Mouse (Mus musculus) thymus, postnatal 36 days (tissue): ENCODE results near the gene Pprc1.

Experiments
- DNase-seq, 2 experiments: peaks; one replicate each; pipeline ENCODE4 v3.0.0; 2022; ENCODE audit warnings: mixed read lengths in 2 of 2

Pprc1 gene

DNA sequence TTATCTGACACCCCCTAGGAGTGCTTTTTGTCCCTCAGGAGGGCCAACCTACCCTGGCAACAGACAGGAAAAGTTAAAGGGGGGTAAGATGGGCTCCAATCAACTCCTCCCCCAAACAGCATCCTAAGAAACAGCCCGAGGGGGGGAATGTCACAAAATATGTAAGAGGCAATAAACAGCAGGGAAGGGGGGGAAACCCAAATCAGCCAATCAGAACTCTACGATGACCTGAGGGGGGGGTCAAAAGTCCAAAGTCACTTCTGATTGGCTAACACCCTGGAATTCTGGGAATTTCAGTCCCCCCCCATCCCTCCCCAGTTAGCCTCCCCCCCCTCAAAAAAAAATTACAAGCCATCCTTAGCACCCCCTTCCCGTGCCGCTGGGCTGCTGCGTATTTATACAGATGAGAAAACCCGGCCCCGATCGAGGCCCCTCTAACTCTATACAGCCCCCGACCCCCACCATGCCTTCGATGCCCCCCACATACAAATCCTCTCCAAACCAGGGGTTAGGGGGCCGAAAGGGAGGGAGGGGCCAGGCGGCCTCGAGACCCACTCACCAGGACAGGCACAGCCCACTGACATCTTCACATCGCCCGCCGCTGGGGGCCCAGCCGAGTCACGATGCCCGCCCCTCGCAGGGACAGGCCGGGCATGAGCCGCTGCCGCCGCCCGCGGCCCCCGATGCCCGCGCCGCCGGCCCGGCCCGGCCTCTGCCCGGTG is at the start of gene Pprc1:
TSS of gene Pprc1 (plus strand) at position 616 of the 722 bp plus-strand sequence.
- no peak for DNase-seq

DNA sequence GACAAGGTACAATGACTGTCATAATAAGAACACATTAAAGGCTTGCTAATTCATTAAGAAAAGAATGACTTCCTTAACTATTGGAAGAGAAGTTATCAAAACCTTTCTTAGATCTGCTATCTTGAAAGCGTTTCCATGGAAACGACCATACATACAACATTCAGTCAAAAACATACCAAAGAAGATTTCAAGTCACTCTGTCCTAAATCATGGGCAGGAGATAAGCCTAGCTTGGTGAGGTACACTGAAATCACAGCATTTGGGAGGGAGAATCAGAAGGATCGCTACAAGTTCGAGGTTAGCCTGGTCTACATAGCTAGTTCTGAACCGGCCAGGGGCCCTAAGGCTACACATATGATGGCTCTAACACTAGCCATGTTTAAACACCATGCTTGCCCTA is 47.3 kb upstream of the Pprc1 start:
- DNase-seq, result no peak

DNA sequence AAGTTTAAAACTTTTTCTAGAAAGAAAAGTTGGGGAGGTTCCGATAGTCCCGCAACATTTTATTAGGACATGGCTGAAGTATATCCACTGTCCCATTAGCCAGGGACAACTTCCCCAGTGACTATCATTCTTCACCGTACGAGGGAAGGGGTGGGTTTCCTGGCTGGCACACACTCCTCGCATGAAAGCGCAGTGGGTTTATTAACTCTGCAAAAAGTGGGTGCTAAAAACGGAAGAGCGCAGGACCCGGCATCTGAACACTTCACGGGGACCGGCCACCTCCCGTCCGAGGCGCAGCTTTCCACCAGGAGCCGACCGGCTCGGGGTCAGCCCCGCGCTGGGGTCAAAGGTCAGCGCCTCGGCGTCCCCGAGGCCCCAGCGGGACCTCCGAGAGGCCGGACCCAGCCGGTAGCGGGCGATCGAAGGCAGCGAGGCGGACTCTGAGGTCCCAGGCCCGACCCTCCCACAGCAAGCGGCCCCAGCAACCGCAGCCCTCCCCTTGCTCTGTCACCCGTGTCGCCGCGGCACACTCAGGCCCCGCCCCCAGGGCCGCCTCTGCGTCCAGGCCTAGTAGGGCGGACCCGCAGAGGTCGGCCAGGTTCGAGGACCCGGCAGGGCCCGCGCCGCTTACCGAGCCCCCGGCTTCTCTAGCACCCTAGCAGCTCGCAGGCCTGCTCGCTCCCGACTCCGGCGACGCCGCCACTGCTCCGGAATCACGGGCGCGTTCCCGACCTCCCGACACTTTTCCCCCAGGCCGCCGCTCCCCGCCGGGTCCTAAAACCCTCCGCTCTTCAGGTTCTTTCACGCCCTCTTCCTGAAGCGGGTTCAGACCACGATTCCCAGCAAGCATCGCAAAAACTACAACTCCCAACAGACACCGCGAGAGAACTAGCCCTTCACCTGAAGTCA is 46.6 kb upstream of the Pprc1 start, which contains the start of gene Armh3:
TSS of gene Armh3 (minus strand) at position 704 of the 909 bp plus-strand sequence.
- DNase-seq, result peak; percentile 92 to 93

DNA sequence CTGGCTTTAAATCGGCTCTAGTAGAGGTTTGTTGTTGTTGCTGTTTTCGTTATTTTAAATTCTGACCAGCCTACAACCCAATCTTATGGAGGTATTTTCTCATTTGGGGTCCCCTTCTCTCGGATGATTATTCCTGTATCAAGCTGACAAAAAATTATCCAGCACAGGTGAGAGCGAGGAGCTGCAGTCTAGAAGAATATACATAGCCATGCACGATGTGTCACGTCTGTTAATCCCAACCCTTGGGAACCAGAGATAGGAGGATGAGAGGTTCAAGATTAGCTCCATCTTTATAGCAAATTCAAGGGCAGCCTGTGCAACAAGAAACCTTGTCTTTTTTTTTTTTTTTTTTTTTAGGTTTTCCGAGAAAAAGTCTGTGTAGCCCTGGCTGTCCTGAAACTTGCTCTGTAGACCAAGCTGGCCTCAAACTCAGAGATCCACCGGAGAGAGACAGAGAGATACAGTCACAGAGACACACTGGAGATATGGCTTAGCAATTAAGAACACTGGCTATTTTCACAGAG is 45.9 kb upstream of the Pprc1 start:
- DNase-seq, result no peak

DNA sequence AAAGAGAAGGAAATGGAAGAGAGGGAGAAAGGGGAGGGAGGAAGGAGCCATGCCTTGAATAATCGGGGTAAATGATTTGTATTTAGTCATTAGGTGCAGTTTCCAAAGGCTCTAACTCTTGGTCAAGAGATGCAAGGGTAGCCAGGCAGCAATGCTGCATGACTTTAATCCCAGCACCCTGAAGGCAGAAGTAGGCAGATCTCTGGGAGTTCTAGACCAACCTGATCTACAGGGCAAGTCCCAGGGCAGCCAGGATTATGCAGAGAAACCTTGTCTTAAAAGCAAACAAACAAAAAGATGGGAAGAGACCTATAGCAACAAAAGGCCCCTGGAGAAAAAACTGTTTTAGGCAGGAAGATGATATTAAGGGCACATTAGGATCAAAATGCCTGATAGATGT is 45.3 kb upstream of the Pprc1 start:
- DNase-seq, result no peak

DNA sequence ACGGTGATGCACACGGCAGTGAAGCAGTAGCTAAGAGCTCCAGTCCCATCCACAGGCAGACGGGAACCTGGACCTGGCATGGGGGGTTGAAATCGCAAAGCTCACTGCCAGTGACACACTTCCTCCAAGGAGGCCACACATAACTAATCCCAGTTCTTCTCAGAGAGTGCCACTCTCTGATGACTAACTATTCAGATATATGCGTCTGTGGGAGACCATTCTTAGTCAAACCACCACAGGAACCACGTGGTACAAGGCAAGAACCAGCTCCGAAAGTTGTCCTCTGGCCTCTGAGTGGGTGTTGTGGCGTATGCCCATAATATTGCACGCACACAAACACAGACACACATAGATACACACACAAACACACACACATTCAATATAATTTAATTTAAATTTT is 42.4 kb upstream of the Pprc1 start:
- no peak for DNase-seq

DNA sequence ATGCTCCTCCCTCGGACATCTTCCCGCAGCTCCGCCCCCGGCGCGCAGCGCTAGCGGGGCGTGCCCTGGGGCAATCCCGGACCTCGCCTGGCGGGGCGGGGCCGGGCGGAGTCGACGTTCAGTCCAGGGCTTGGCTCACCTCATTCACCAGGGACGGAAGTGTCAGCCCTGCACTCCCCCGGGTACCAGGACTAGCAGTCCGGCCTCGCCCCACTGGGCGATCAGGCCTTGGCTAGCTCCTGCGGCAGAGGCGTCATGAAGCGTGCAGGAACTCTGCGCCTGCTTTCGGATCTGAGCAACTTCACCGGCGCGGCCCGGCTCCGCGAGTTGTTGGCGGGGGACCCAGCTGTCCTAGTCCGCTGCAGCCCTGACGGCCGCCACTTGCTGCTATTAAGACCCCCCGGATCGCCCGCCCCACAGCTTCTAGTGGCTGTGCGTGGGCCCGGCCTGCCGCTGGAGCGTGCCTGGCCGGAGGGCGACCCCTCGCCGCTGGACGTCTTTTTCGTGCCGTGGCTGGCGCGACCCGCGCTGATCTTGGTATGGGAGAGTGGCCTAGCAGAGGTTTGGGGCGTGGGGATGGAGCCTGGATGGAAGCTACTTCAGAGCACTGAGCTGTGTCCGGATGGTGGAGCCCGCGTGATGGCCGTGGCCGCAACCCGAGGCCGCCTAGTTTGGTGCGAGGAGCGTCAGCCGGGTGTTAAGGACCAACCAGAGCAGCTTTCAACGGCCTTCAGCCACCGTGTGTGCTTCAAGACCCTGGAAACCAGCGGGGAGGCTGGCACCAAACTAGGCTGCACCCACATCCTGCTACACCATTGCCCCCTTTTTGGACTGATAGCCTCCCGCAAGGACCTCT is 41.1 kb upstream of the Pprc1 start, which contains the start of gene Hps6:
TSS of gene Hps6 (plus strand) at position 138 of the 856 bp plus-strand sequence.
- peak; percentile 84 to 88 for DNase-seq

DNA sequence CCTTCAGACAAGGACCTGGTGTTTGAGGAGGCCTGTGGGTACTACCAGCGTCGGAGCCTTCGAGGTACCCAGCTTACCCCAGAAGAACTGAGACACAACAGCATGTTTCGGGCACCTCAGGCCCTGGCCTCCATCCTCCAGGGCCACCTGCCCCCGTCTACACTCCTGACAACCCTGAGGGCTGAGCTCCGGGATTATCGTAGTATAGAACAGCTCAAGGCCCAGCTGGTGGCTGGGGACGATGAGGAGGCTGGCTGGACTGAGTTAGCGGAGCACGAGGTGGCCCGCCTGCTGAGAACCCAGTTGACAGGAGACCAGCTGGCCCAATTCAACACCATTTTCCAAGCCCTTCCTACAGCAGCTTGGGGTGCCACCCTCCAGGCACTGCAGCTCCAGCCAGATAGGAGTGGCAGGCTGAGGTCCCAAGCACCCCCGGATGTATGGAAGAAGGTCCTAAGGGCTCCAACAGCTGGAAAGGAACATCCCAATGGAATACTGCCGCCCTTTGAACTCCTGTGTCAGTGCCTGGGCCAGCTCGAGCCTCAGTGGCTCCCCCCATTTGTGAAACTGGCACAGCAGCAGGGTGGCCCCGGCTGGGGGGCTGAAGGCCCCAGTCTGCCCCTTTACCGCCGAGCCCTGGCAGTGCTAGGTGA is 39.7 kb upstream of the Pprc1 start:
- DNase-seq, result peak in 1 of 2 experiments; percentile 11

DNA sequence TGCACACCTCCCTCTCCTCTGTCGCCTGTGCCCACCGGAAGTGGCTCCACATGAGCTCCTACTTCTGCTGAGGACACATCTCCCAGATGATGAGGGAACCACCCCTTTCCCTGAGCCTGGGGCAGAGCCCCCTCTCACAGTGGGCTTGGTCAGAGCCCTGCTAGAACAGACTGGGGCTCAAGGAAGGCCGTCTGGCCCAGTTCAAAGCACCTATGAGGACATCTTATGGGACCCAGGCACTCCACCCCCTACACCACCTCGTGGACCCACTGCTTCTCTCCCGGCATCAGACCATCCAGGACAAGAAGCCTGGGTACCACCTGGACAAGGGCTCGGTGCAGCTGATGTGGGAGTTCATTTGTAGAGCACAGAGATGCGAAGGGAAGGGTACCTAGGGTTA is 39.0 kb upstream of the Pprc1 start:
- DNase-seq, result no peak

DNA sequence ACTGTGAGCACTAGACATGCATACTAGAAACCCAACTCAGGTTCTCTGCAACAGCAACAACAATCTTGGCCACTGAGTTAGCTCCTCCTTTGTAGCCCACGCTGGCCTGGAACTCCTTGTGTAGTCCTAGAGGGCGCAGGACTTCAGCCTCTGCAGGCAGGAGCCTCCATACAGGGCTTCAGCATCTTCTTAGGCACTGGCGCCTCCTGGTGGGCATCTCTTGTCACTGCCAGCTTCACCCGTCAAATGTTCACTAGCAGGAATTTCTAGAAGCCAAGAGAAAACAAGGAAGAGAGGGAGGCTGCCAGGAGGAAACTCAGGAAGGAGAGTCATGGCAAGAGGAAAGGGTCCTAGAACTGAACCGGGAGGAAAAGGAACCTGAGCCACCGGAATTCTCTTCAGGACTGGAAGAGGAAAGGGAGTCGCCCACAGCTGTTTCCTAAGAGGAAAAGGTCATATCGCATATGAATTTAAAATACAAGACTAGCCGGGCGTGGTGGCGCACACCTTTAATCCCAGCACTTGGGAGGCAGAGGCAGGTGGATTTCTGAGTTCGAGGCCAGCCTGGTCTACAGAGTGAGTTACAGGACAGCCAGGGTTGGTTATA is 30.0 kb upstream of the Pprc1 start:
- peak; percentile 76 to 81 for DNase-seq

DNA sequence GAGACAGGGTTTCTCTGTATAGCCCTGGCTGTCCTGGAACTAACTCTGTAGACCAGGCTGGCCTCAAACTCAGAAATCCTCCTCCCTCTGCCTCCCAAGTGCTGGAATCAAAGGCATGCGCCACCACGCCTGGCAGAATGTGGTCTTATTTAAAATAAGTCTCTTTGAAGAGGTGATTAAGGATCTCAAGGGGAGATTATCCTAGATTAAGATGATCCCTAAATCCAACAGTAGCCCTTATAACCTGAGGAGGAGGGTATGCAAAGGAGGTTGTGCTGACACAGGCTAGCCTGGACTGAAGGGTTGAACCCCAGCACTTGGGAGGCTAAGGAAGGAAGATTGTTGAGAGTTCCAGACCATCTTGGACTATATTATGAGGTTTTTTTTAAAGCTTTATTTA is 28.7 kb upstream of the Pprc1 start:
- no peak for DNase-seq

DNA sequence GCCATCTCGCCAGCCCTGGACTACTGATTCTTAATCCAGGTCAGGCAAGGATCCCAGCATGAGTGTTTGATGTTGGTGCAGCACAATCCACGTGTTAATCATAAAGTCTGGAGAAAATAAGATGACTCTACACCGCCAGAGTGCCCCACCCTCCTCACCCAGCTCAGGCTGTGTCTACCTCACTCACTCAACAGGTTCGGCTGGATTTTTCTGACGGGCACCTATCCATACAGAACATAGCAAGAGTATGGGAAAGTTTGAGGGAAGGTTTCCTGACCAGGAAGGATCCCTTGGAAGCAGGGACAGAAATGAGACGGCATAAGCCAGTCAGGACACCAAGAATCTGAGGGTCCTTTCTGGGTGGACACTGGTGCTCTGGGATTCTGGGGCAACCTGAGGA is 19.7 kb upstream of the Pprc1 start:
- no peak for DNase-seq

DNA sequence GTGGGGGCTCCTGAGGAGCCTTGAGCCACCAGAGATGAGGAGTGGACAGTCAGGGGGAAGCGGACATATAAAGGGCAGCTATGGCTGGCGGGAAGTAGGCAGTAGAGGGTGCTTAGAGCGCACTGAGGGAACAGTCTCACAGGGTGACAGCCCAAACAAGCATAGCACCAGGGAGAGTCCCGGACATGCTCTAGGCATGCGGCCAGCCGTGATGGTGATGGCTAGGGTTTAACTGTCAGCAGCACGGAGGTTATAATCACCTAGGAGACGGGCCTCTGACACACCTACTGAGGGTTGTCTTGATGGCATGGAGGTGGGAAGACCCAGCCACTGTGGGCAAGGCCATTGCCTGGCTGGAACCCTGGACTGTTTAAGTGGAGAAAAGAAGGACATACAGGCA is 18.1 kb upstream of the Pprc1 start:
- DNase-seq, result no peak

DNA sequence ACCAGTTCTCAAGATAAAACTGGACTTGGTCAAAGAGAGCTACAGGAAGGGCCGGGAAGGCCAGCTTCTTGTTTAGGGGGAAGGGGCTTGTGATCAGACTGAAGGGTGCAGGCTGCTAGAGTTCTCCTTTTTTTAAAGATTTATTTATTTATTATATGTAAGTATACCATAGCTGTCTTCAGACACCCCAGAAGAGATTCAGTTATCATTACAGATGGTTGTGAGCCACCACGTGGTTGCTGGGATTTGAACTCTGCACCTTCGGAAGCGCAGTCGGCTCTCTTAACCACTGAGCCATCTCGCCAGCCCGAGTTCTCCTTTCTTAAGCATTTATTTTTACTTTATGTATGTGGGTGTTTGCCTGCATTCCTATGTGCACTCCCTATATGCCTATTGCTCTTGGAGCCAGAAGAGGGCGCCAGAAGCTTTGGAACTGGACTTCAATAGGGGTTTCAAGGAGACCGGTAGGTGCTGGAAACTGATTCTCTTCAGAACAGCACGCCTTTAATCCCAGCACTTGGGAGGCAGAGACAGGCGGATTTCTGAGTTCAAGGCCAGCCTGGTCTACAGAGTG is 15.9 kb upstream of the Pprc1 start:
- no peak for DNase-seq

DNA sequence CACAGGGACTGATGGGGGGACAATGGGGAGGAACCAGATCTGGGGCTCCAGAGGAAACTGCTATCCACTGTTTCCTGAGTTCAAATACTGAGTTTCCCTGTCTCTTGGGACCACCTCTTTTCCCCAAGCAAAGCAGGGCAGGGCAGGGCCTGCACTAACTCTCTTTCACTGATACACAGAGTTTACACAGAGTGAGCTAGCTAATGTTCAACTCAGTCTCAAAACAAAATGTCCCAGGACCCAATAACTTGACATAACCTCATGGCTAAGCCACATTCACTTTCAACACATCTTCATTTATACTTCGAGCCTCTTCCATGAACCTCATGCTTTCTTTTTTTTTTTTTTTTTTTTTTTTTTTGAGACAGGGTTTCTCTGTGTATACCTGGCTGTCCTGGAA is 15.0 kb upstream of the Pprc1 start:
- no peak for DNase-seq

DNA sequence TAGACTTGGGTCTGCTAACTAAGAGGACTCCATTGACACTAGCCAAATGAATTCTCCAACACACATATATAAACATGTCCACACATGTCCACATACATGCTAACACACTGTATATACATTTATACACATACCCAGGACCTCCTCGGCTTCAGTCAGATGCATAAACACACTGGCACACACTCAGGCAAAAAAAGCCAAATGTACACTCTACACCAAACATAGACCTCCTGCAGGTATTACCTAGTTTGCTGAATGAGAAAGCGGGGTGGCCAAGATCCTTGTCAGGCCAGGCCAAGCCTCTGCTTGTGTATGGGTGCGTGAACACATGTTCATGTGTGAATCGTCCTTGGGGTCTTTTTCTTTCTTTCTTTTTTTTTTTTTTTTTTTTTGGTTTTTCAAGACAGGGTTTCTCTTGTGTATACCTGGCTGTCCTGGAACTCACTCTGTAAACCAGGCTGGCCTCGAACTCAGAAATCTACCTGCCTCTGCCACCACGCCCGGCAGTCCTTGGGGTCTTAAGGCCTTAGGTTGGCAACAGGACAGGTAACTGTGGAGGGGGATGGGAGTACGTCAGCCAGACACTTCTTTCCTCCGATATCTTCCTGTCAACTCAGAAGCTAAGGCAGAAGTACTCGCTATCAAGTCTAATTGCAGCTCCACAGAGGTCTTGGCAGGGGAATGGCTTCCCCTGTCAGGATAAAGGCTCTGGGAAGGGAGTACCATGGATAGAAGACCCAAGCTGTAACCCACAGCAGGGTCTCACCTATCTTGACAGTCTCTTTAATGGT is 14.3 kb upstream of the Pprc1 start:
- DNase-seq, result no peak

DNA sequence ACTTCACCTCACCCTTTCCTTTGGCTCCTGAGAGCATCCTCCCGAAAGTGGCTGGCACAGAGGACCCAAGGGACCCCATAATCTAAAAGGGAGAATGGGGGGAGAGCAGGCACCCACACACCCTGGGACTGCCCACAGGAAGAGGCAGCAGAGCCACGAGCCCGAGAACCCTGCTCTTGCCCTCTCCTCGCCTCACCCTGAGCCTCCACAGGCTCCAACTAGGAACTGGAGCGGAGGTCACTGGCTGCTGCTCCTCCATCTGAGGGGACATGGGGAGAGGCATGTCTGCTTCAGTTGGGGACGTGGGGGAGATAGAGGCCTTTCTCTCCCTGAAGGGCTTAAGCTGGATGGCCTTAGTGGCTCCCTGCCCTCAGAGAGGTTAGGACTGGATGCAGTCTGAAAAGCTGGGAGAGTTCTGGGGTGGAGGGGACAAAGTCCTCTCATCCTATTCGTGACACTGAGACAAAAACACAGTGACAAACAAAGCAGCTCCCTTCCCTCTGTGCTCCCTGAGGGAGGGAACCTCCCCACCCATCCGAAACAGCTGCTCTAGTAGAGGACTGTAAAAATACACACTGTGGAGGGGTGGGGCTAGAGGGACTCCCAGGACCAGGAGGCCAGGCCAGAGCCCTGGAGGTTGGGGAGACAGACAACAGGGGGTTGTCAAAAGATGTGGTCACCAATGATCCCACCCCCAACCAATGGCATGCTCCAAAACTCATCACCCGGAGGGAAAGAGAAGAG is 12.8 kb upstream of the Pprc1 start:
- DNase-seq, result no peak

DNA sequence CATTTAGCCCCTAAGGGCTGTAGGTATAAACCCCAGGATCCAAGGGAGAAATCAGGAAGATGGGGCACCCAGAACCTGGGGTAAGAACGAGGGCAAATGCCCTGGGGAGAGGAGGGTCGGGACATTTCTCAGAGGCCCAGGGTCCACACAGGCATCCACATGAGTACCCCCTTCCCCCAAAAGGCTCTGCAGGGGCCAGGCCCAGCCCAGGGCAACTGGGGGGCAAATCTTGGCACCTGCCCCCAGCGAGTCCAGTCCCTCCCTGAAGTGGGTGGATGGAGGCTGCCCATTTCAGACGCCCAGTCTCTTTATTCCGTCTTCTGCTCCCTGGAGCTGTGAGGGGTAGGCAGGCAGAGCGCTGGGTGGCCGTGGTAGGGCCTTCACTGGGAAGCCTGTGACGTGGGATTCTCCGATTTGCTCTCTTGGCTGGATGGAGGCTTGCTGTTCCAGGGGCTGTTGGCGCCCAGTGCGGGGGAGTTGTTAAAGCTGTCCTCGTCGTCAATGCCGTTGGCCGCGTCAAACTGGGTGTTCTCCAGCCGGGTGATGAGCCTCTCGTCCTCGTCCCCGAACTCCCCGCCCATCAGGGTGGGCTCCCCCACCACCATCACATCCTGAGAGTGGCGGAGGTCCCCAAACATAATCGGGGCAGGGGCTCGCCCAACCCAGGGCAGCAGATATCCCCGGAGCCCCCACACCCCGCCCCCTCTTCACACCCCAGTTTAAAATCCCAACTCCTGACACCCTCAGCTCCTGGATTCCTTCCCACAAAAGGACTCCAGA is 11.8 kb upstream of the Pprc1 start:
- no peak for DNase-seq

DNA sequence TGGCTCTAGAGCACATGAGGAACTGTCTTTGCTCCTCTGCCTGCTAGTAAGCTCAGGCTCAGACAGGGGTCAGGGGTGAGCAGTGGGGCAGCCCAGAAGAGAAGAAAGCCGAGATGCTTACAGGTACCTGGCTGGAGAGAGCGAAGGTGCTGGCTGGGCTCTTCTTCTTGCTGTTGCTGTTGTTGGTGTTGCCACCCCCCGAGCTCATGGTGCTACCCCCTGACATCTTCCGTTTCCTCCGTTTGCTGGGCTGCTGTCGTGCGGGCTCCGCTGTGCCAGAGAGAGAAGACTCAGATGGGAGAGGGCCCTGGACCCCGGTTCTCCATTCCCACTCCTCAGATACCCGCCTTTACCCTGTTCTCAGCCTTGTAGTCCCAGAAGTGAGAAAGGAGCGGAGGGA is 10.8 kb upstream of the Pprc1 start:
- DNase-seq, result no peak
